Mouse (Mus musculus): ENCODE results near the gene Zbtb40. TPM values are rescaled to one million over a fixed set of nuclear protein-coding genes. Genes with fewer than 3 reads are reported as not detected.

The Zbtb40 gene
- polyA plus RNA-seq, 1 experiment from 2014 or later, result 5.3 TPM

- Histone ChIP-seq H3K4me1 (ENCODE audit: control insufficient read depth, insufficient read depth, low read length) (peaks cover 3% of the 10 kb centered on the region; the same call in 1 of the 2 replicates), H3K4me2 (ENCODE audit: low read depth) (no peak overlapping the region), H3K27me3 (ENCODE audit: control insufficient read depth, insufficient read depth, low read length) (no peaks in the 10 kb centered on the region), H3K4me3 (ENCODE audit: low read depth, low read length) (no peak overlapping the region), H3K9ac (ENCODE audit: low read length) (no peak overlapping the region; the same call in 1 of the 2 replicates), H3K27ac (ENCODE audit: low read depth, low read length) (no peak overlapping the region), H3K36me3 (ENCODE audit: control insufficient read depth, insufficient read depth, low read length) (no peaks in the 10 kb centered on the region), H3K9me3 (ENCODE audit: control insufficient read depth, low read length) (no peaks in the 10 kb centered on the region)
- ATAC-seq (ENCODE audit: insufficient read depth, low FRiP score, low TSS enrichment) (no peak), DNase-seq (ENCODE audit: low spot score) (no peak)
- whole genome bisulfite sequencing, result 60% methylated on average over 8 of the region's 8 CpGs
Observed at GRCm38 (mm10) chr4:136977244-136977643, 71.4 kb downstream of the Zbtb40 start.

- 0 out of 2 replicates have a peak, but pooled peaks have one; percentile 28 for ATAC-seq (ENCODE audit: insufficient read depth, low FRiP score, low TSS enrichment)
- no peaks in the 10 kb centered on the region for H3K36me3 ChIP-seq (ENCODE audit: control insufficient read depth, insufficient read depth, low read length)
- no peak overlapping the region for H3K4me3 ChIP-seq (ENCODE audit: low read depth, low read length)
- H3K27me3 ChIP-seq (ENCODE audit: control insufficient read depth, insufficient read depth, low read length), result peaks cover 6% of the 10 kb centered on the region; the same call in 1 of the 2 replicates
- DNase-seq (ENCODE audit: low spot score), result peak; percentile 73
- 8% methylated on average over 6 of the region's 6 CpGs for WGBS
- H3K4me1 ChIP-seq (ENCODE audit: control insufficient read depth, insufficient read depth, low read length), result peaks cover 9% of the 10 kb centered on the region; the same call in 1 of the 2 replicates
- H3K27ac ChIP-seq (ENCODE audit: low read depth, low read length), result no peak overlapping the region
- H3K4me2 ChIP-seq (ENCODE audit: low read depth), result no peak overlapping the region
- H3K9ac ChIP-seq (ENCODE audit: low read length), result no peak overlapping the region
- H3K9me3 ChIP-seq (ENCODE audit: control insufficient read depth, low read length), result no peaks in the 10 kb centered on the region
Observed at GRCm38 (mm10) chr4:136970939-136971338, 77.7 kb downstream of the Zbtb40 start.

- Histone ChIP-seq H3K4me3 (ENCODE audit: low read depth, low read length) (no peak overlapping the region), H3K9me3 (ENCODE audit: control insufficient read depth, low read length) (no peaks in the 10 kb centered on the region), H3K4me1 (ENCODE audit: control insufficient read depth, insufficient read depth, low read length) (peaks cover 16% of the 10 kb centered on the region; the same call in 1 of the 2 replicates), H3K36me3 (ENCODE audit: control insufficient read depth, insufficient read depth, low read length) (no peaks in the 10 kb centered on the region), H3K9ac (ENCODE audit: low read length) (no peak overlapping the region), H3K27me3 (ENCODE audit: control insufficient read depth, insufficient read depth, low read length) (peaks cover 7% of the 10 kb centered on the region; the same call in 1 of the 2 replicates), H3K27ac (ENCODE audit: low read depth, low read length) (no peak overlapping the region), H3K4me2 (ENCODE audit: low read depth) (no peak overlapping the region)
- DNase-seq (ENCODE audit: low spot score) (no peak), ATAC-seq (ENCODE audit: insufficient read depth, low FRiP score, low TSS enrichment) (no peak; the same call in 1 of the 2 replicates)
- 46% methylated on average over 16 of the region's 16 CpGs for WGBS
Observed at GRCm38 (mm10) chr4:136969503-136970276, 78.9 kb downstream of the Zbtb40 start.

GRCm38 (mm10) chr4:136969096-136969495 lies 79.5 kb downstream of the Zbtb40 start:
- Histone ChIP-seq H3K9ac (ENCODE audit: low read length) (no peak overlapping the region), H3K4me3 (ENCODE audit: low read depth, low read length) (no peak overlapping the region), H3K36me3 (ENCODE audit: control insufficient read depth, insufficient read depth, low read length) (no peaks in the 10 kb centered on the region), H3K4me1 (ENCODE audit: control insufficient read depth, insufficient read depth, low read length) (peaks cover 16% of the 10 kb centered on the region; the same call in 1 of the 2 replicates), H3K27ac (ENCODE audit: low read depth, low read length) (no peak overlapping the region), H3K4me2 (ENCODE audit: low read depth) (no peak overlapping the region), H3K27me3 (ENCODE audit: control insufficient read depth, insufficient read depth, low read length) (peaks cover 7% of the 10 kb centered on the region; the same call in 1 of the 2 replicates), H3K9me3 (ENCODE audit: control insufficient read depth, low read length) (no peaks in the 10 kb centered on the region)
- ATAC-seq (ENCODE audit: insufficient read depth, low FRiP score, low TSS enrichment), result no peak
- no peak for DNase-seq (ENCODE audit: low spot score)
- 68% methylated on average over 8 of the region's 8 CpGs for WGBS

GRCm38 (mm10) chr4:136967511-136967910 lies 81.1 kb downstream of the Zbtb40 start:
- Histone ChIP-seq H3K4me1 (ENCODE audit: control insufficient read depth, insufficient read depth, low read length) (peaks cover 24% of the 10 kb centered on the region; the same call in 1 of the 2 replicates), H3K9ac (ENCODE audit: low read length) (no peak overlapping the region), H3K36me3 (ENCODE audit: control insufficient read depth, insufficient read depth, low read length) (no peaks in the 10 kb centered on the region), H3K9me3 (ENCODE audit: control insufficient read depth, low read length) (no peaks in the 10 kb centered on the region), H3K4me2 (ENCODE audit: low read depth) (no peak overlapping the region), H3K27me3 (ENCODE audit: control insufficient read depth, insufficient read depth, low read length) (peaks cover 7% of the 10 kb centered on the region; the same call in 1 of the 2 replicates), H3K4me3 (ENCODE audit: low read depth, low read length) (no peak overlapping the region), H3K27ac (ENCODE audit: low read depth, low read length) (no peak overlapping the region)
- WGBS, result 27% methylated on average over 9 of the region's 9 CpGs
- no peak for DNase-seq (ENCODE audit: low spot score)
- ATAC-seq (ENCODE audit: insufficient read depth, low FRiP score, low TSS enrichment), result no peak

- DNase-seq (ENCODE audit: low spot score) (no peak), ATAC-seq (ENCODE audit: insufficient read depth, low FRiP score, low TSS enrichment) (no peak)
- no peaks in the 10 kb centered on the region for H3K9me3 ChIP-seq (ENCODE audit: control insufficient read depth, low read length)
- no peaks in the 10 kb centered on the region for H3K36me3 ChIP-seq (ENCODE audit: control insufficient read depth, insufficient read depth, low read length)
- no peak overlapping the region for H3K4me3 ChIP-seq (ENCODE audit: low read depth, low read length)
- H3K27ac ChIP-seq (ENCODE audit: low read depth, low read length), result no peak overlapping the region
- H3K4me1 ChIP-seq (ENCODE audit: control insufficient read depth, insufficient read depth, low read length), result peaks cover 32% of the 10 kb centered on the region
- no peak overlapping the region for H3K9ac ChIP-seq (ENCODE audit: low read length)
- H3K4me2 ChIP-seq (ENCODE audit: low read depth), result no peak overlapping the region
- peaks cover 7% of the 10 kb centered on the region; the same call in 1 of the 2 replicates for H3K27me3 ChIP-seq (ENCODE audit: control insufficient read depth, insufficient read depth, low read length)
- 31% methylated on average over 16 of the region's 16 CpGs for WGBS
Observed at GRCm38 (mm10) chr4:136966493-136967390, 81.9 kb downstream of the Zbtb40 start.

GRCm38 (mm10) chr4:136964990-136965421 lies 83.6 kb downstream of the Zbtb40 start:
- Histone ChIP-seq H3K27ac (ENCODE audit: low read depth, low read length) (no peak overlapping the region), H3K9me3 (ENCODE audit: control insufficient read depth, low read length) (no peaks in the 10 kb centered on the region), H3K27me3 (ENCODE audit: control insufficient read depth, insufficient read depth, low read length) (peaks cover 7% of the 10 kb centered on the region; the same call in 1 of the 2 replicates), H3K4me1 (ENCODE audit: control insufficient read depth, insufficient read depth, low read length) (peaks cover 36% of the 10 kb centered on the region), H3K4me3 (ENCODE audit: low read depth, low read length) (no peak overlapping the region), H3K4me2 (ENCODE audit: low read depth) (no peak overlapping the region), H3K36me3 (ENCODE audit: control insufficient read depth, insufficient read depth, low read length) (no peaks in the 10 kb centered on the region), H3K9ac (ENCODE audit: low read length) (no peak overlapping the region)
- 12% methylated on average over 15 of the region's 15 CpGs for whole genome bisulfite sequencing
- DNase-seq (ENCODE audit: low spot score) (no peak), ATAC-seq (ENCODE audit: insufficient read depth, low FRiP score, low TSS enrichment) (no peak)

GRCm38 (mm10) chr4:136962447-136962846 lies 86.2 kb downstream of the Zbtb40 start:
- Histone ChIP-seq H3K9ac (ENCODE audit: low read length) (no peak overlapping the region), H3K36me3 (ENCODE audit: control insufficient read depth, insufficient read depth, low read length) (no peaks in the 10 kb centered on the region), H3K9me3 (ENCODE audit: control insufficient read depth, low read length) (no peaks in the 10 kb centered on the region), H3K4me2 (ENCODE audit: low read depth) (no peak overlapping the region), H3K27me3 (ENCODE audit: control insufficient read depth, insufficient read depth, low read length) (peaks cover 19% of the 10 kb centered on the region), H3K4me1 (ENCODE audit: control insufficient read depth, insufficient read depth, low read length) (peaks cover 34% of the 10 kb centered on the region), H3K4me3 (ENCODE audit: low read depth, low read length) (no peak overlapping the region), H3K27ac (ENCODE audit: low read depth, low read length) (no peak overlapping the region)
- whole genome bisulfite sequencing, result 50% methylated on average over 4 of the region's 4 CpGs
- DNase-seq (ENCODE audit: low spot score) (no peak), ATAC-seq (ENCODE audit: insufficient read depth, low FRiP score, low TSS enrichment) (no peak)

All from neural tube, embryonic 11.5 days (tissue).